Mouse (Mus musculus): ENCODE measurements around the gene Supt6. TPM values are rescaled to one million over a fixed set of nuclear protein-coding genes. Genes with fewer than 3 reads are reported as not detected.

Gene Supt6
- total and polyA plus RNA-seq, 3 experiments, result 30.4 to 99.9 (median 65.5) TPM

DNA sequence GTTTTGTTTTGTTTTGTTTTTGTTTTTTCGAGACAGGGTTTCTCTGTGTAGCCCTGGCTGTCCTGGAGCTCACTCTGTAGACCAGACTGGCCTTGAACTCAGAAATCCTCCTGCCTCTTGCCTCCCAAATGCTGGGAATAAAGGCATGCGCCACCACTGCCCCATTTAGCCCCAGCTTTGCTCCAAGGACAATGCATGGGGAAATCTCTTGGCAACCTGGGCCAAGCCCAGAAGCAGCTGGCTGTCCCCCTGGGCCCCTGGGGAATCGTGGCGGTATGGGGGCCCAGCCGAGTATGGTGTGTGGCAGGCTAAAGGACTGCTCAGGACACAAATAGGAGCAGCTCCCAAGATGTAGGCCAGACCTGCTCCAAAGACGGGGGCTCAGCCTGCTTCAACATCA, 41.5 kb downstream of the Supt6 start:
- TF ChIP-seq NELFE (IDR thresholded peaks at IDR 0.05; ENCODE audit: low read depth, low read length), result no peak
- Histone ChIP-seq H3K27me3 (replicated peaks) (no peaks in the 10 kb centered on the region), H3K4me3 (replicated peaks in 1 of 3; ENCODE audit: low read depth in 2 of 3, low read length in 2 of 3, poor library complexity in 1 of 3) (no peak overlapping the region), H3K9me3 (replicated peaks; ENCODE audit: low read length) (no peaks in the 10 kb centered on the region), H3K36me3 (replicated peaks in 1 of 2; ENCODE audit: control insufficient read depth in 1 of 2, insufficient read depth in 1 of 2, low read length in 1 of 2) (peaks cover 59 to 74% of the 10 kb centered on the region in 2 experiments), H3K79me2 (replicated peaks; ENCODE audit: control insufficient read depth, extremely low read depth, insufficient read depth, poor library complexity, severe bottlenecking) (no peaks in the 10 kb centered on the region), H3K9ac (ENCODE audit: insufficient read depth, low read depth) (no peak overlapping the region), H3K4me2 (ENCODE audit: insufficient read depth, low read depth, poor library complexity, severe bottlenecking) (no peak overlapping the region), H3K4me1 (ENCODE audit: control insufficient read depth in 1 of 2, insufficient read depth in 2 of 2) (peaks cover 5 to 16% of the 10 kb centered on the region in 2 experiments; a peak in 3 of 4 replicates), H3K27ac (ENCODE audit: insufficient read depth, low read depth) (no peak overlapping the region)
- in situ Hi-C loops (cut with MboI; ENCODE audit: low pct_ligation_motif_present, low pct_unique_long_range_greater_than_20kb, low sequenced_read_pairs), result no loop called here
- dilution Hi-C loops (cut with MboI; ENCODE audit: extremely low pct_ligation_motif_present, extremely low pct_unique_long_range_greater_than_20kb, low sequenced_read_pairs), result no loop called here
- DNase-seq (ENCODE audit: extremely low read depth), result no peak

DNA sequence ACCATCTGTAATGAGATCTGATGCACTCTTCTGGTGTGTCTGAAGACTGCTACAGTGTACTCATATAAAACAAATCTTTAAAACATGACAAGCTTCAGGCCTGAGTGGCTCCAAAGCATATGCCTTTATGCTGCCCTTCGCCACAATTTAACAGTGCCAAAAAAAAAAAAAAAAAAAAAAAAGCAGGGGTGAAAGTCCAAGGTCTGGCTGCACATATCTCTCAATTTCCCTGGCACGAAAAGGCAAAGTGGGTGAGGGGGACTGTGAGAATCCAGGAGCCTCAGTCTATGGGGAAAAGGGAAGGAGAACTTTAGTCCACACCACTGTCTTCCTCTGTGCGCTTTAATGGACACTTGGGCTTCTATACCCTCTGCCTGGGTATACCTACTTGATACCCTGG, 43.4 kb downstream of the Supt6 start:
- Histone ChIP-seq H3K79me2 (replicated peaks; ENCODE audit: control insufficient read depth, extremely low read depth, insufficient read depth, poor library complexity, severe bottlenecking) (no peaks in the 10 kb centered on the region), H3K27me3 (replicated peaks) (no peaks in the 10 kb centered on the region), H3K27ac (ENCODE audit: insufficient read depth, low read depth) (no peak overlapping the region), H3K36me3 (replicated peaks in 1 of 2; ENCODE audit: control insufficient read depth in 1 of 2, insufficient read depth in 1 of 2, low read length in 1 of 2) (peaks cover 40 to 55% of the 10 kb centered on the region in 2 experiments), H3K9ac (ENCODE audit: insufficient read depth, low read depth) (no peak overlapping the region), H3K4me1 (ENCODE audit: control insufficient read depth in 1 of 2, insufficient read depth in 2 of 2) (peaks cover 5 to 16% of the 10 kb centered on the region in 2 experiments; a peak in 3 of 4 replicates), H3K9me3 (replicated peaks; ENCODE audit: low read length) (no peaks in the 10 kb centered on the region), H3K4me3 (replicated peaks in 1 of 3; ENCODE audit: low read depth in 2 of 3, low read length in 2 of 3, poor library complexity in 1 of 3) (no peak overlapping the region), H3K4me2 (ENCODE audit: insufficient read depth, low read depth, poor library complexity, severe bottlenecking) (no peak overlapping the region)
- dilution Hi-C loops (cut with MboI; ENCODE audit: extremely low pct_ligation_motif_present, extremely low pct_unique_long_range_greater_than_20kb, low sequenced_read_pairs), result no loop called here
- in situ Hi-C loops (cut with MboI; ENCODE audit: low pct_ligation_motif_present, low pct_unique_long_range_greater_than_20kb, low sequenced_read_pairs), result no loop called here
- TF ChIP-seq POLR2A (IDR thresholded peaks at IDR 0.05; ENCODE audit: low read depth, low read length), result no peak
- no peak for TF ChIP-seq MEF2A (IDR thresholded peaks at IDR 0.05; ENCODE audit: borderline replicate concordance, low read depth, low read length)
- TF ChIP-seq SMC3 (IDR thresholded peaks at IDR 0.05; ENCODE audit: low read depth, low read length), result no peak
- no peak for TF ChIP-seq KAT2A (IDR thresholded peaks at IDR 0.05; ENCODE audit: insufficient replicate concordance, low read length)
- no peak for TF ChIP-seq NELFE (IDR thresholded peaks at IDR 0.05; ENCODE audit: low read depth, low read length)
- TF ChIP-seq TCF12 (IDR thresholded peaks at IDR 0.05; ENCODE audit: low read depth, low read length), result no peak
- no peak for TF ChIP-seq ZKSCAN1 (IDR thresholded peaks at IDR 0.05; ENCODE audit: borderline replicate concordance, low read depth, low read length)
- TF ChIP-seq CTCF (conservative IDR thresholded peaks at IDR 0.05 in 1 of 2, IDR thresholded peaks at IDR 0.05 in 1 of 2; ENCODE audit: low read depth in 2 of 2, low read length in 2 of 2), result no peak
- no peak for TF ChIP-seq TBP (conservative IDR thresholded peaks at IDR 0.05; ENCODE audit: low read depth, low read length)
- TF ChIP-seq EP300 (IDR thresholded peaks at IDR 0.05; ENCODE audit: low read length), result no peak
- no peak for TF ChIP-seq USF1 (IDR thresholded peaks at IDR 0.05; ENCODE audit: low read depth, low read length)
- TF ChIP-seq RCOR1 (conservative IDR thresholded peaks at IDR 0.05; ENCODE audit: low read depth, low read length), result no peak
- no peak for TF ChIP-seq IRF4 (IDR thresholded peaks at IDR 0.05; ENCODE audit: low read depth, low read length)
- TF ChIP-seq PAX5 (IDR thresholded peaks at IDR 0.05; ENCODE audit: low read length), result no peak
- DNase-seq (ENCODE audit: extremely low read depth), result no peak

Data from CH12.LX (cell line).